Mouse (Mus musculus) CH12.LX (cell line): ENCODE data around the gene Hmmr.

ENCODE experiments used
- CTCF ChIP-seq, 2 experiments: IDR thresholded peaks in 1 of 2; conservative IDR thresholded peaks in 1 of 2; 2 replicates each; pipeline ENCODE4 v1.5.1; 2011 to 2012; ENCODE audit warnings: low read depth in 2 of 2, low read length in 2 of 2, improper control_type of control experiment in 1 of 2, inconsistent platforms in 1 of 2, mild to moderate bottlenecking in 1 of 2, moderate library complexity in 1 of 2
- ELF1 ChIP-seq: IDR thresholded peaks from 2 replicates; pipeline ENCODE4 v1.6.1; 2014; ENCODE audit warnings: low read depth, mild to moderate bottlenecking, inconsistent platforms, low read length, improper control_type of control experiment
- EP300 ChIP-seq: IDR thresholded peaks from 2 replicates; pipeline ENCODE4 v1.6.1; 2011; ENCODE audit warnings: low read length, improper control_type of control experiment
- GABPA ChIP-seq: IDR thresholded peaks from 2 replicates; pipeline ENCODE4 v1.6.1; 2012; ENCODE audit warnings: low read depth, low read length, improper control_type of control experiment, inconsistent platforms; ENCODE audit not compliant: insufficient replicate concordance
- HCFC1 ChIP-seq: IDR thresholded peaks from 2 replicates; pipeline ENCODE4 v1.6.1; 2012; ENCODE audit warnings: low read depth, mild to moderate bottlenecking, inconsistent platforms, low read length, improper control_type of control experiment
- JUND ChIP-seq: conservative IDR thresholded peaks from 2 replicates; pipeline ENCODE4 v1.6.1; 2011; ENCODE audit warnings: low read depth, low read length, improper control_type of control experiment
- MAFK ChIP-seq: IDR thresholded peaks from 2 replicates; pipeline ENCODE4 v1.6.1; 2011; ENCODE audit warnings: low read length, improper control_type of control experiment; ENCODE audit not compliant: insufficient replicate concordance
- POLR2A ChIP-seq: IDR thresholded peaks from 2 replicates; pipeline ENCODE4 v1.6.1; 2011; ENCODE audit warnings: low read depth, mild to moderate bottlenecking, improper control_type of control experiment, low read length
- SMC3 ChIP-seq: IDR thresholded peaks from 2 replicates; pipeline ENCODE4 v1.6.1; 2011; ENCODE audit warnings: low read depth, low read length, improper control_type of control experiment
- TCF12 ChIP-seq: IDR thresholded peaks from 2 replicates; pipeline ENCODE4 v1.6.1; 2014; ENCODE audit warnings: low read depth, mild to moderate bottlenecking, inconsistent platforms, low read length, improper control_type of control experiment
- USF2 ChIP-seq: conservative IDR thresholded peaks from 2 replicates; pipeline ENCODE4 v1.6.1; 2011; ENCODE audit warnings: low read depth, low read length, improper control_type of control experiment
- ZC3H11A ChIP-seq: IDR thresholded peaks from 2 replicates; pipeline ENCODE4 v1.6.1; 2012; ENCODE audit warnings: low read depth, mild to moderate bottlenecking, inconsistent platforms, low read length, improper control_type of control experiment

- TF ChIP-seq EP300, result no peak
- TF ChIP-seq CTCF (conservative IDR thresholded peaks at IDR 0.05 in 1 of 2, IDR thresholded peaks at IDR 0.05 in 1 of 2; ENCODE audit: low read depth in 2 of 2, low read length in 2 of 2), result no peak
- peak; percentile 86 for TF ChIP-seq POLR2A
- TF ChIP-seq JUND, result peak; percentile 66
- TF ChIP-seq TCF12, result peak; percentile 70; the same call in 1 of the 2 replicates
- no peak for TF ChIP-seq USF2
- TF ChIP-seq ZC3H11A, result no peak
- peak; percentile 55; the same call in 1 of the 2 replicates for TF ChIP-seq ELF1
- TF ChIP-seq GABPA, result no peak; the same call in 1 of the 2 replicates
- TF ChIP-seq HCFC1, result peak; percentile 84
- no peak for TF ChIP-seq MAFK
- TF ChIP-seq SMC3, result no peak
Observed at GRCm38 (mm10) chr11:40733339-40734174, at the start of gene Hmmr, which contains the start of gene Nudcd2.
